Mouse (Mus musculus) MEL (cell line): Measurements from ENCODE around the gene Rab42. TPM values are rescaled to one million over a fixed set of nuclear protein-coding genes. Genes with fewer than 3 reads are reported as not detected.

Experiments
- DNase-seq: peaks from one replicate; pipeline ENCODE4 v3.0.0; 2011; ENCODE audit warnings: low read depth, low spot score
- H3K27ac ChIP-seq: 2 replicates; pipeline ENCODE4 v1.5.1; 2012; ENCODE audit warnings: low read depth, mild to moderate bottlenecking, control low read depth, low read length, moderate library complexity; ENCODE audit not compliant: control insufficient read depth
- H3K27me3 ChIP-seq, 2 experiments: fragments of 150-350 bp in 1 of 2; sonication (generic) in 1 of 2; 2 replicates each; pipeline ENCODE4 v1.6.1; 2012; ENCODE audit warnings: low read length in 2 of 2, mild to moderate bottlenecking in 2 of 2, improper control_type of control experiment in 1 of 2, moderate library complexity in 1 of 2; ENCODE audit not compliant: insufficient read depth in 2 of 2, control insufficient read depth in 1 of 2
- H3K36me3 ChIP-seq, 2 experiments: 2 replicates each; pipeline ENCODE4 v1.6.1; 2012 to 2014; ENCODE audit warnings: low read length in 2 of 2, improper control_type of control experiment in 1 of 2, inconsistent platforms in 1 of 2, mild to moderate bottlenecking in 1 of 2; ENCODE audit not compliant: insufficient read depth in 2 of 2, control insufficient read depth in 1 of 2
- H3K4me1 ChIP-seq, 2 experiments: fragments of 150-350 bp in 1 of 2; sonication (generic) in 1 of 2; 2 replicates each; pipeline ENCODE4 v1.6.1; 2012; ENCODE audit warnings: low read length in 2 of 2, improper control_type of control experiment in 1 of 2, mild to moderate bottlenecking in 1 of 2; ENCODE audit not compliant: insufficient read depth in 2 of 2, control insufficient read depth in 1 of 2
- H3K4me3 ChIP-seq, 2 experiments: fragments of 150-350 bp in 1 of 2; sonication (generic) in 1 of 2; 2 replicates each; pipeline ENCODE4 v1.5.1; 2012; ENCODE audit warnings: low read depth in 2 of 2, low read length in 2 of 2, mild to moderate bottlenecking in 2 of 2, moderate library complexity in 2 of 2, control low read depth in 1 of 2, improper control_type of control experiment in 1 of 2; ENCODE audit not compliant: control insufficient read depth in 1 of 2, insufficient read depth in 1 of 2
- H3K79me2 ChIP-seq: 2 replicates; pipeline ENCODE4 v1.6.1; 2012; ENCODE audit warnings: mild to moderate bottlenecking, low read length, moderate library complexity; ENCODE audit not compliant: control insufficient read depth, poor library complexity, insufficient read depth
- H3K9ac ChIP-seq: 2 replicates; pipeline ENCODE4 v1.6.1; 2012; ENCODE audit warnings: low read depth, mild to moderate bottlenecking, control low read depth, low read length, moderate library complexity; ENCODE audit not compliant: control insufficient read depth, poor library complexity, severe bottlenecking
- H3K9me3 ChIP-seq: fragments of 150-350 bp; sonication (generic); replicated peaks from 2 replicates; pipeline ENCODE4 v1.6.1; 2012; ENCODE audit warnings: mild to moderate bottlenecking, low read length, improper control_type of control experiment, moderate library complexity; ENCODE audit not compliant: insufficient read depth
- BHLHE40 ChIP-seq: IDR thresholded peaks from 2 replicates; pipeline ENCODE4 v1.6.1; 2012; ENCODE audit warnings: low read depth, mild to moderate bottlenecking, inconsistent platforms, low read length, improper control_type of control experiment, borderline replicate concordance
- CHD1 ChIP-seq: IDR thresholded peaks from 2 replicates; pipeline ENCODE4 v1.6.1; 2012; ENCODE audit warnings: low read depth, mild to moderate bottlenecking, inconsistent platforms, low read length, improper control_type of control experiment
- CHD2 ChIP-seq: IDR thresholded peaks from 2 replicates; pipeline ENCODE4 v1.6.1; 2011; ENCODE audit warnings: low read length, improper control_type of control experiment
- CTCF ChIP-seq, 3 experiments: IDR thresholded peaks in 2 of 3; conservative IDR thresholded peaks in 1 of 3; 2 replicates each; pipeline ENCODE4 v1.5.1; 2011 to 2012; ENCODE audit warnings: low read length in 3 of 3, low read depth in 2 of 3, mild to moderate bottlenecking in 2 of 3, improper control_type of control experiment in 1 of 3, inconsistent platforms in 1 of 3, mixed read lengths in 1 of 3, moderate library complexity in 1 of 3; ENCODE audit not compliant: control insufficient read depth in 1 of 3, insufficient read depth in 1 of 3, poor library complexity in 1 of 3, severe bottlenecking in 1 of 3
- E2F4 ChIP-seq: IDR thresholded peaks from 2 replicates; pipeline ENCODE4 v1.6.1; 2011; ENCODE audit warnings: low read depth, low read length, improper control_type of control experiment, borderline replicate concordance
- EP300 ChIP-seq, 2 experiments: IDR thresholded peaks; 2 replicates each; pipeline ENCODE4 v1.6.1; 2011; ENCODE audit warnings: improper control_type of control experiment in 2 of 2, low read length in 2 of 2, low read depth in 1 of 2, mild to moderate bottlenecking in 1 of 2
- ETS1 ChIP-seq: IDR thresholded peaks from 2 replicates; pipeline ENCODE4 v1.6.1; 2012; ENCODE audit warnings: low read depth, mild to moderate bottlenecking, inconsistent platforms, low read length, improper control_type of control experiment, moderate library complexity
- GATA1 ChIP-seq: IDR thresholded peaks from 2 replicates; pipeline ENCODE4 v1.6.1; 2011; ENCODE audit warnings: low read depth, low read length, improper control_type of control experiment
- KAT2A ChIP-seq: conservative IDR thresholded peaks from 2 replicates; pipeline ENCODE4 v1.6.1; 2012; ENCODE audit warnings: low read depth, low read length, improper control_type of control experiment, inconsistent platforms
- MAFK ChIP-seq: IDR thresholded peaks from 2 replicates; pipeline ENCODE4 v1.6.1; 2011; ENCODE audit warnings: low read depth, mild to moderate bottlenecking, low read length, improper control_type of control experiment, borderline replicate concordance
- MAX ChIP-seq: IDR thresholded peaks from 2 replicates; pipeline ENCODE4 v1.6.1; 2011; ENCODE audit warnings: low read length, improper control_type of control experiment
- MAZ ChIP-seq: IDR thresholded peaks from 2 replicates; pipeline ENCODE4 v1.6.1; 2012; ENCODE audit warnings: low read depth, mild to moderate bottlenecking, inconsistent platforms, low read length, improper control_type of control experiment
- MYC ChIP-seq: IDR thresholded peaks from 2 replicates; pipeline ENCODE4 v1.6.1; 2011; ENCODE audit warnings: low read depth, mild to moderate bottlenecking, low read length, improper control_type of control experiment, moderate library complexity
- NELFE ChIP-seq: IDR thresholded peaks from 2 replicates; pipeline ENCODE4 v1.6.1; 2011; ENCODE audit warnings: low read depth, low read length, improper control_type of control experiment
- NRF1 ChIP-seq: IDR thresholded peaks from 2 replicates; pipeline ENCODE4 v1.6.1; 2014; ENCODE audit warnings: low read depth, mild to moderate bottlenecking, inconsistent platforms, low read length, improper control_type of control experiment, moderate library complexity; ENCODE audit not compliant: poor library complexity, insufficient read depth, severe bottlenecking
- POLR2A ChIP-seq, 2 experiments: IDR thresholded peaks; 2 replicates each; pipeline ENCODE4 v1.6.1; 2011 to 2012; ENCODE audit warnings: low read length in 2 of 2, mild to moderate bottlenecking in 2 of 2, control low read depth in 1 of 2, improper control_type of control experiment in 1 of 2, low read depth in 1 of 2, moderate library complexity in 1 of 2; ENCODE audit not compliant: control insufficient read depth in 1 of 2, insufficient read depth in 1 of 2, poor library complexity in 1 of 2
- POLR2AphosphoS2 ChIP-seq: IDR thresholded peaks from 2 replicates; pipeline ENCODE4 v1.6.1; 2011; ENCODE audit warnings: low read length, improper control_type of control experiment
- POLR2AphosphoS5 ChIP-seq: IDR thresholded peaks from 2 replicates; pipeline ENCODE4 v1.6.1; 2012; ENCODE audit warnings: low read depth, borderline replicate concordance, mild to moderate bottlenecking, inconsistent platforms, low read length, moderate library complexity, mixed read lengths
- RCOR1 ChIP-seq: IDR thresholded peaks from 2 replicates; pipeline ENCODE4 v1.6.1; 2012; ENCODE audit warnings: low read depth, mild to moderate bottlenecking, inconsistent platforms, low read length, improper control_type of control experiment
- SIN3A ChIP-seq: IDR thresholded peaks from 2 replicates; pipeline ENCODE4 v1.6.1; 2012; ENCODE audit warnings: low read length, improper control_type of control experiment, inconsistent platforms
- SMC3 ChIP-seq: IDR thresholded peaks from 2 replicates; pipeline ENCODE4 v1.6.1; 2011; ENCODE audit warnings: low read depth, low read length, improper control_type of control experiment
- TAL1 ChIP-seq: IDR thresholded peaks from 2 replicates; pipeline ENCODE4 v1.6.1; 2012; ENCODE audit warnings: mild to moderate bottlenecking, inconsistent platforms, low read length, moderate library complexity, mixed read lengths
- TBP ChIP-seq: IDR thresholded peaks from 2 replicates; pipeline ENCODE4 v1.8.0; 2011; ENCODE audit warnings: low read depth, low read length, improper control_type of control experiment
- TCF12 ChIP-seq: IDR thresholded peaks from 2 replicates; pipeline ENCODE4 v1.6.1; 2014; ENCODE audit warnings: low read depth, mild to moderate bottlenecking, inconsistent platforms, low read length, improper control_type of control experiment, moderate library complexity
- UBTF ChIP-seq: IDR thresholded peaks from 2 replicates; pipeline ENCODE4 v1.6.1; 2012; ENCODE audit warnings: low read depth, mild to moderate bottlenecking, inconsistent platforms, low read length, improper control_type of control experiment, moderate library complexity, borderline replicate concordance; ENCODE audit not compliant: insufficient read depth
- USF2 ChIP-seq, 2 experiments: IDR thresholded peaks; 2 replicates each; pipeline ENCODE4 v1.6.1; 2011 to 2012; ENCODE audit warnings: improper control_type of control experiment in 2 of 2, low read length in 2 of 2, borderline replicate concordance in 1 of 2, inconsistent platforms in 1 of 2, low read depth in 1 of 2, mild to moderate bottlenecking in 1 of 2; ENCODE audit not compliant: insufficient read depth in 1 of 2
- ZKSCAN1 ChIP-seq: IDR thresholded peaks from 2 replicates; pipeline ENCODE4 v1.6.1; 2012; ENCODE audit warnings: low read depth, mild to moderate bottlenecking, inconsistent platforms, low read length, improper control_type of control experiment, moderate library complexity
- ZMIZ1 ChIP-seq: IDR thresholded peaks from 2 replicates; pipeline ENCODE4 v1.6.1; 2012; ENCODE audit warnings: low read depth, mild to moderate bottlenecking, inconsistent platforms, low read length, improper control_type of control experiment, moderate library complexity
- ZNF384 ChIP-seq: IDR thresholded peaks from 2 replicates; pipeline ENCODE4 v1.6.1; 2012; ENCODE audit warnings: low read depth, mild to moderate bottlenecking, inconsistent platforms, low read length, improper control_type of control experiment
- polyA plus RNA-seq, 2 experiments: library from polyadenylated mRNA; stranded (reverse) in 1 of 2; unstranded in 1 of 2; fragments of >175 nt in 1 of 2; fragments of >200 nt in 1 of 2; gene quantifications; 2 replicates each; pipeline versions ENCODE4 v1.2.1 to v1.2.4; 2012; ENCODE audit warnings: low replicate concordance in 2 of 2, low read depth in 1 of 2; ENCODE audit not compliant: insufficient read length in 2 of 2, insufficient read depth in 1 of 2, missing spikeins in 1 of 2
- total RNA-seq: library from RNA; depleted of rRNA; stranded (reverse); fragments of 300-350 nt; gene quantifications from 2 replicates; pipeline ENCODE4 v1.2.3, GENCODE M21; 2012

The Rab42 gene
- total and polyA plus RNA-seq, 3 experiments: 0.40 to 0.85 TPM; not detected in 1

- no peak for TF ChIP-seq BHLHE40
- no peak for TF ChIP-seq POLR2AphosphoS2
- TF ChIP-seq ZNF384: peak; percentile 26
- TF ChIP-seq CHD2: no peak
- TF ChIP-seq GATA1: no peak
- no peak for TF ChIP-seq POLR2A (IDR thresholded peaks at IDR 0.05; ENCODE audit: control insufficient read depth in 1 of 2, insufficient read depth in 1 of 2, low read depth in 1 of 2, low read length in 2 of 2, poor library complexity in 1 of 2)
These were observed 48.2 kb downstream of the Rab42 start (continued) for GRCm38 (mm10) chr4:132254986-132255385.

GRCm38 (mm10) chr4:132253622-132254021, 49.6 kb downstream of the Rab42 start:
- Histone ChIP-seq H3K27me3 (no peaks in the 10 kb centered on the region), H3K4me3 (no peak overlapping the region), H3K4me1 (peaks cover 3 to 18% of the 10 kb centered on the region in 2 experiments), H3K9me3 (no peaks in the 10 kb centered on the region), H3K9ac (peak overlapping the region; percentile 28), H3K27ac (peak overlapping the region; percentile 84), H3K36me3 (peaks cover 0 to 12% of the 10 kb centered on the region in 2 experiments; a peak in 2 of 4 replicates), H3K79me2 (peaks cover 17% of the 10 kb centered on the region)
- peak; percentile 75 for DNase-seq
- TF ChIP-seq ZKSCAN1 (no peak), ETS1 (peak; percentile 71; the same call in 1 of the 2 replicates), SMC3 (no peak), SIN3A (peak; percentile 64), MAFK (no peak), NELFE (no peak), GATA1 (peak; percentile 23; the same call in 1 of the 2 replicates), TBP (no peak), ZMIZ1 (no peak), EP300 (IDR thresholded peaks at IDR 0.05; ENCODE audit: low read depth in 1 of 2, low read length in 2 of 2) (peak in 1 of 2 experiments; percentile 33; a peak in 2 of 4 replicates), NRF1 (no peak), KAT2A (no peak), MAX (0 out of 2 replicates have a peak, but pooled peaks have one; percentile 35), USF2 (IDR thresholded peaks at IDR 0.05; ENCODE audit: borderline replicate concordance in 1 of 2, insufficient read depth in 1 of 2, low read depth in 1 of 2, low read length in 2 of 2) (no peak), TCF12 (peak; percentile 36; the same call in 1 of the 2 replicates), POLR2AphosphoS5 (no peak), MYC (peak; percentile 43; the same call in 1 of the 2 replicates), TAL1 (peak; percentile 49), CHD2 (no peak), UBTF (no peak), CHD1 (no peak), E2F4 (no peak), ZNF384 (peak; percentile 10; the same call in 1 of the 2 replicates), CTCF (IDR thresholded peaks at IDR 0.05 in 2 of 3, conservative IDR thresholded peaks at IDR 0.05 in 1 of 3; ENCODE audit: control insufficient read depth in 1 of 3, insufficient read depth in 1 of 3, low read depth in 2 of 3, low read length in 3 of 3, poor library complexity in 1 of 3, severe bottlenecking in 1 of 3) (no peak), RCOR1 (no peak), MAZ (no peak)
